Mouse (Mus musculus): ENCODE data around the gene Shtn1.

The Shtn1 gene

DNA sequence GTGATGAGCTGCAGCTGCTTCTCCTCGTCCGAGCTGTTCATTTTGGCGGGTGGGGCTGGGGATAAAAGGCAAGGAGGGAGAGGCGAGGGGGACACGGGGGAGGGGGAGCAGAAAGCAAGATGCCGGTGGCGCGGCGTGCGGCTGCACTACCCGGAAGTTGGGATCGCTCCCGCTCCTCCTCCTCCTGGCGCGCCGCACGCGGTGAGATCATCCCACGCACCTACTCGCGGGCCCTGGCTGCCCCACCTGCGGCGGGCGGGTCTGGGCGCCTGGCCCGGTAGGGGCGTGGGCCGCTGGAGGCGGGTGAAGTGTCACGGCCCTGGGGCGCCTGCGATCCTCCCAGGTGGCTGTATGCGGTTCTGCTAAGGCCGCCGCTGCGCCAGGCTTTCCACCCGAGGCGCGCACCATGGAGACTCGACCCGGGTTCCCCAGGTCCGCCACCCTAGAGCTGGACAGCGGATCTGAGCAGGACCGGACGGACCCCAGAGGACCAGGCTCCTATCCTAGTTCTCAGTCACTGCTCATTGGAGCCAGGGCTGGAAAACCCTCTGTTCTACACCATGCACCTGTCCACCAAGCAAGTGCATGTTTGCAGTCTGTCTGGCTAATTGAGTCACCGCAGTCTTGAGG is at the start of gene Shtn1:
Gene Shtn1, minus strand, starts transcription at position 629 of the 630 bp plus-strand sequence.
- DNase-seq, result peak; percentile 65

DNA sequence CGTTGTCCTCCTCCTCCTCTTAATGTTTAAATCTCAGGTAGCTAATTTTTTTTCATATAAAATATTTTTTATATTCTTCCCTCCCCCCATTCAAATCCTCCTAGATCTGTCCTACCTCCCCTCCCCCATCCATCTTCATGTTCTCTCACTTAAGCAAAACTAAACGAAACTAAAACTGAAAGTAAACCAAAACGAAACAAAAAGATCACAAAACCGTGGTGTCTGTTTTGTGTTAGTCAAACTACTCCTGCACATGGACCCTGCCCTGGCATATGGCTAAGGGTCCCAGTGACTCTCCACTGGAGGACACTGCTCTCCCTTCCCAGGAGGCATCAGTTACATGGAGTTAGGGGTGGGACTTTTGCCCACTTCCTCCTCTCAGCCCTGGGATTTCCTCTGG is 38.3 kb upstream of the Shtn1 start:
- no peak for DNase-seq

DNA sequence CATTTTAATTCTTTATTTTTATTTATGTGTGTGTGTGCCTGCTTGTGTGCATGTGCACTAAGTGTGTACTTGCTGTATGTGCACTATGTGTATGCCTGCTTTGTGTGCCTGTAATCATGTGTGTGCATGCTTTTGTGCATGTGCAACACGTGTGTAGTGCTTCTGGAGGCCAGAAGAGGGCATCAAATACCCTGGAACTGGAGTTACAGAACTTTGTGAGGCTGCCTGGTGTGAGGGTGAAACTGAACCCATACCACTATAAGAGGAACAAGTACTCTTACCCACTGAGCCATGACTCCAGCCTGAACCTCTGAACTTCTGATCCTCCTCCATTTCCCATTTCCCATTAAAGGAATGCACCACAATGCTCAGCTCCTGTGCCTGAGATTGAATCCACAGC is 34.0 kb upstream of the Shtn1 start:
- no peak for DNase-seq

DNA sequence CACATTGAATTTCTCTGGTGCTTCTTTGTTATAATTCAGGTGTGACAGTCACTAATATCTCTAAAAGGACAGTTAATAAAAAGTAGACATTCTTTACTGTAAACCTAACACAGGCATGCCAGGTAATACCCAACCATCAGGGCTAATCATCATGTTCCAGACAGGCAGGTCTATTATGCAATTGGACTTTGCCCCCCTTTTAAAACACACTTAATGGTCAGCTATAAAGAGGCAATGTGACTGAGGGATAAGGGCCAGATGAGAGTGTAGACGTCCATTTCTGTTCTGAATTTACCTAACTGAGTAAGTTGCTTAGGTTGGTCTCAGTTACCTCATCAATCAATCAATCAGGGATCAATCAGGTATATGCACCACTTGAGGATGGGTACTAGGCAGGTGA is 22.4 kb upstream of the Shtn1 start:
- DNase-seq, result no peak

DNA sequence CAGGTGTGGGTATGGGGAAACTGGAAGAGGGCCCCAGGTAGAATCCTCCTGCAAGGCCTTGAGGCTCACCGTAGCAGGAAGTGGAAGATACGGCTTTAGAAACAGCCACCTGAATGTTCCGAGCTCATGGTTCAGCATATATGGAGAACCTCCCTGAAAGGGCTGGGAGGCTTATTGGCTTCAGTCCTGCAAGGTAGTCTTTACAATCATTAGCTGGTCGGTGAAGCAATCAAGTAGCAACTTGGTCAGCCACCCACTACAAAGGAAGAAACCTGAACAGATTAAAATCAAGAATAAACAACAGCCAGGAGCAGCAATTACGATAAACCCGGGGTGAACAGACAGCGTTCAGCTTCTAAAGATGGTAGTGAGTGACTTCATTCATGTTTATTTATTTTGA is 16.4 kb upstream of the Shtn1 start:
- DNase-seq, result no peak

DNA sequence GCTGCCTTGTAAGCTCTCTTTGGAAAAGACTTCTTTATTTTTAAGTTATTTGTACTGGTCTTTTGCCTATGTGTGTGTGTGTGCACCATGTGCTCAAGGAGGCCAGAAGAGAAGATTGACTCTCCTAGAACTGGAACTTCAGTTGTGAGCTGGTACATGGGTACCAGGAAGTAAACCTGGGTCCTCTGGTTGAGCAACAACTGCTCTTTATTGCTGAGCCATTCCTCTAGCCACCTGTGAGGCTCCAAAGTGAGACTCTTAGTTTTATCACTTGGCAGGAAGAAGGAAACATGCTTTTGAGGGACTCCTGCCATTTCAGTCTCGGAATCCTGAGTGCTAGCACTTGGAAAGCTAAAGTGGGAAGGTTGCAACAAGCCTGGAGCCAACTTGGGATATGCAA is 14.4 kb upstream of the Shtn1 start:
- DNase-seq, result no peak

DNA sequence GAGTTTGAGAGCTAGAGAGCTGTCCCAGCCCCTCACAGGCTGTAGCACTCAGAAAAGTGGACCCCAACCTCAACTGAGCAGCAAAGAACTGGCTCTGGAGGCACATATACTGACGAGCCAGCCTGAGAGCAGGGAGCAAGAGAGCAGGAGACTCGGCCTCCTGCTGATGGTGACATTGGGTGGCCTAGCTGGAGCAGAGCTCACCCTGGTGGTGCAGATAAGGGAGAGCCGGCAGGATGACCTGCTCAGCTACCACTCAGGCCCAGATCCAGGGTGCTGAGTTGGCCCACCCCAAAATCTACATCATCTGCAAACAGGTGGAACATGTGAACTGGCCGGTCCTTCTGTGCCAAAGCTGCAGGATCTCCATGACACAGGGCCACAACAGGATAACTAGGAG is 8.4 kb upstream of the Shtn1 start:
- no peak for DNase-seq

DNA sequence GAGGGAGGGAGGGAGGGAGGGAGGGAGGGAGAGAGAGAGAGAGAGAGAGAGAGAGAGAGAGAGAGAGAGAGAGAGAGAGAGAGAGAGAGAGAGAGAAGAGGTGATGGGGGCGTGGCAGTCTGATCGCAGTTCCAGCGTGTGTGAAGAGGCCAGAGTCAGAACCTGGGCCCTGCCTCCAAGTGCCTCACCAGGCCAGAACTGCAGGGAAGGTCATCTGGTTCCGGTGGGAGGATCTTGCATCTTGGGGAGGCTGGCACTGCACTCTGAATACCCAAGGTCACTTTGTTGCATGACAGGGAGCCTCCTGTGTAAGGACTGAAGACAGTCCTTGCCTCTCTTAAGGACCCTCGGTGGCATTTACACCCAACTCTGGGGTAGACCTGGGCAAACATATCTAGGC is 231 bp upstream of the Shtn1 start:
- no peak for DNase-seq

DNA sequence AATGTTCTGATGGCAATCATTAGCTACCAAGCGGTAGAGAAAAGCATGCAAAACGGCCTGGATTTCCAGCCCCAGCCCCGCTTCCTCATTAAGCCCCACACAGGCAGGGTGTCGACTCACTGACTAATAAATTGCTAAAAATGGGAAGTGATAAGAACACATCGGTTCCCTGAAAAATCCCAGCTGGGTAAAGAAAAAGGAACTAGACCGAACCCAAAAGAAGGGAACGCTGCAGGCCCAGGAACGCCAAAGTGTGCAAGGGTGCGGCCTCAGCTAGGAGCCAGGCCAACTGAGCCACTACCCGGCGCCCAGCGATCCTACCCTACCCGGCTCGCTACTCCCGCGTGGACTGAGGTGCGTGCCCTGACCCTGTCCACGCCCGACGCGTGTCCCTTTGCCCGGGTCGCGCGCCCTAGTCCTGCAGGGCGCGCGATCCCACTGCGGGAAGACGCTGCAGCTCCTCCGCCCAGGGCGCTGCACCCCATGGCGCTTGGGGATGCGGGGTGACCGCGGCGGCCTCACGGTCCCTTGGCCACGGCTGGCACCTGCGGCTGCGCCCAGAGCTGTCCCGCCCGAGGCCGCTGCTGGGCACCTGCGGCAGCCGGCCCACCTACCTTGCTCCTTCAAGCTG is 944 bp downstream of the Shtn1 start:
- peak; percentile 24 for DNase-seq

DNA sequence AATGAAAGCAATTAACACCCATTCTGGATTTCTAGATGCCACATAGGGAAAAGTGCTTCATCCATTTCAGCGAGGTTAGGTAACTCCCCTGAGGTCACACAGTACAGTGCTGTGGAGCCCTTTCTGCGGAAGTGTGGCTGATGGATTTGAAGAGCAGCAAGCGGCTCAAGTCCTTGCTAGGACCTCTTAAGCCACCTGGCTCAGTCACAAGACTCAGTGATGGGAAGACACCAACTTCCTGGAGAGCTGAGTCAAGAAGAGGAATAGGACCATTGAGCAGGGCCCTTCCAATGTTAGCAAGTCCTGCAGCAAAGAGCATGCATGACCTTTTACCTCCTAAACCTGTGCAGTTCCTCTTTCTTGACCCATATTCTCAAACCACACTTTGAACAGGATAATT is 1.5 kb downstream of the Shtn1 start:
- no peak for DNase-seq

DNA sequence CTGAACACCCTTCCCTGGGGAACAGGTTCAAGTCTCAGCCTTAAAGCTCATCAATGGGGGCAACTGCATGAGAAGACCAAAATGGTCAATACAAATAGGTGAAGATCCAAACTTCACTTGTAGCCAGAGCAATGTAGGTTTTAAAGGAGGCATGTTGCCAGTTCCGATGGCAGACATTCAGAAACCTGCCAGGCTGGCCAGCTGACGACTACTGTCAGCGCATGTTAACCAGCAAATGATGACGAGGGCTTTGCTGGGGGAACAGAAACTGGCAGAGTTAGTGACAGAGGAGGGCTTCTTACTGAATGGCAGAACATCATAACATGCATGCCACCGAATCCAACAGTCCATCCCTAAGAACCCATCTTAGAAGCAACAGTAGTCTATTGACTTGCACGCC is 2.9 kb downstream of the Shtn1 start:
- DNase-seq, result no peak

DNA sequence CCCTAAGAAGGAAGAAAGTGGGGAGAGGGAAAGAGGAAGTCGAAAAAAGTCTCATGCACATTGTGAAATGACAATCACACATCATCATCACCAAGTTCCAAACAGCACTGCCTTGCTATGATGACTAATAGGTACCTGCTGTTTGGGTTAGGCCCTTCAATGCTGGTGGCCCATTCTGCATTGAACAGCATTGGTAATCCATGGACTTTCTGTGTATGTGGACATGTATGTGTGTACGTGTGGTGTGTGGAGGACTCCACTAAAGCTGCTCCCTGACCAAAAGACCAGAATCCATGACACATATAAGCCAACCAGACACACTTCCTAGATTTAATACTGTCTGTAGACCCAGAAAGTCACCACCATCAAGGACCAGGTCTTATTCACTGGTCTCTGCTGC is 3.9 kb downstream of the Shtn1 start:
- DNase-seq, result no peak

DNA sequence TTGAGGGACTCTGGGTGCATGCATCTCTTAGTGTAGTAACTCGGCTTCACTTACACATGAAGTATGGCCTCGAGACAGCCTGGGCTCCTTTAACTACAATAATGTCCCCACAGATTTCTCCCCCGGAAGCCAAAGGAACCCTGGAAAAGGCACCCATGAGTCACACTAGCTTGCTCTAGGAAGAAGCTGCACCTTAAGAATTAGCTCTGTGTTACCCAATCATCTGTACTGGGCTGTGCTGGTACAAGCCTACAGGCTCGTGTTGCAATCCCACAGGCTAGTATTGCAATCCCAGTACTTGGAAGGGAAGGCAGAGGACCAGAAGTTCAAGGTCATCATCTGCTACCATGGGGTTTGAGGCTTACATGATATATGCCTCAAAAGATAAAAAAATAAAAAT is 4.5 kb downstream of the Shtn1 start:
- no peak for DNase-seq

DNA sequence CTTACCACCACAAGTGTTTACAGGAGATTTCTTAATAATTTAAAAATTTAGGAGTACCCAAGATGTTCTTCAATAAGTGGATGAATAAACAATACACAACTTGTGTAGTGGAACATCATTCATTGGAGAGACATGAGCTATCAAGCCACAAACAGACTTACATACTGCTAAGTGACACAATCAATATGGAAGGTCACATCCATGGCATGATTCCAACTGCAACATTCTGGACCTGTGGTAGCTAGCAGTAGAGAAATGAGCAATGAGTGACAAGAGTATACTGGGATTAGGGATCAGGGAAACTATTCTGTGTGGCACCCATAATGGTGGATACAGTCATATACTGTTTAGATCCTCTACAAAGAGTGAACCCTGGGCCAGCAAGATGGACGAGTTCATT is 8.2 kb downstream of the Shtn1 start:
- no peak for DNase-seq

DNA sequence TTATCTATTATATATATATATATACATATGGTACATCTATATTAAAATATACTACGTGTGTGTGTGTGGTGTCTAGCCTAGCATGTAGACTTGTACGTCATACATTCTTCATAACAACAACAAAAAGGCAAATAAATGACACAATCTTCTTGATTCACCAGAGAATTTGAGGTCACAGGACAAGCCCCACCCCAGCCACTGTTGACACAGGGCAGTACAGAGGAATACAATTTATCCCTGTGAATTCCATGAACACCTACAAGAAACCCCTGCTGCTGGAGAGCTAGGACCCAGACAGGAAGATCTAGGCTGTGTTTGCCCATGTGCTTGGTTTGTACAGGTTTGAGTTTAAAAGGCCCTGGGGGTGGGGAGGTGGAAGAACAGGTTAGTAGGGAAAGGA is 9.2 kb downstream of the Shtn1 start:
- no peak for DNase-seq

DNA sequence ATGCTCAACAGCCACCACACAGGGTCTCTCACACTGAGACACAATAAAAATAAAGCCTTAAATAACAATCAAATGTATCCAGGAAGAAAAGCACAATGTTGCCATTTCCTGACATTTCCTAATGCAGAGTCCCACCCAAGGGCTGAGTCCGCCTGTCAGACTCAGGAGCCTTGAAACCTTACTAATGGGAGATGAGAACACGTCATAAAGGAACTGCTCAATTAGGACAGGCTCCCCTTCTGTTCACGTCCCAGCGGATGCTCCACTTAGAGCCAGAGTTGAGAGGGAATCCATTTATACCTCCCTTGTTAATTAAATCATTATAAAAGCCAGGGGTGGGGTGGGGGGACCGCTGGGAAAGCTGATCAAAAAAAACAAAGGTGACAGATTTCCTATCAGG is 9.8 kb downstream of the Shtn1 start:
- DNase-seq, result no peak

DNA sequence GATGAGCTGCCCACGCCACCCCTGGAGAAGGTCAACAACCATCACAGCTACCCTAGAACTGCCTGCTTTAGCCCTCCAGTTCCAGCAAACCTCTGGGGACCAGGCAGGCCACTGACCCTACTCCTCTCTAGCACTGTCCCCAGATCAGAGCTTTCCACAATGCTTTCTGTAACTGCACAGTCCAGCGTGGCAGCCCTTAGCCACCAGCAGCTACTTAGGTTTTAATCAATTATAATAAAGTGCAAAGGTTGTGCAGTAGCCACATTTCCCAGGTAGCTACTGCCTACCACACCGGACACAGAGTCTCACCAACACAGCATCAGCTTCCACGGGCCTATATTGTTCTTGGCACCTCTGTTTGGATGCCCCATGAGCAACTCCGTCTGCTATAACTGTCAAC is 11.3 kb downstream of the Shtn1 start:
- no peak for DNase-seq

DNA sequence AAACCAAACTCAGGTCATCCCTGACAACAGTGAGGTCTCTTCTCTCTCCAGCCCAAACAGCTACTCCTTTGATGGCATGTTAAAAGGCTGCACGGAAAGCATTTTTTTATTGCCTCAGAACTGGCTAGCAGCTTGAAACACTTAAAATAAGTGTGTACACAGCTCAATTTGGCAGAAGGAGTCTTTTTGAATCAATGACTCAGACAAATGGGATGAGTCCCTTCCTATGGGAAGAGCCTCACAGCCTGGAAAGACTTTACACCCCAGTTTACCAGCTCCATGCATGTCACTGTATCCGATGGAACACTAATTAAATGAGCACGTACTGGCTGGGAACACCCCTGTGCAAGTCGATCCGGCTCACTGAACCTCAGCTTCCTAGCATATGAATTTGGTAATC is 12.3 kb downstream of the Shtn1 start:
- no peak for DNase-seq

DNA sequence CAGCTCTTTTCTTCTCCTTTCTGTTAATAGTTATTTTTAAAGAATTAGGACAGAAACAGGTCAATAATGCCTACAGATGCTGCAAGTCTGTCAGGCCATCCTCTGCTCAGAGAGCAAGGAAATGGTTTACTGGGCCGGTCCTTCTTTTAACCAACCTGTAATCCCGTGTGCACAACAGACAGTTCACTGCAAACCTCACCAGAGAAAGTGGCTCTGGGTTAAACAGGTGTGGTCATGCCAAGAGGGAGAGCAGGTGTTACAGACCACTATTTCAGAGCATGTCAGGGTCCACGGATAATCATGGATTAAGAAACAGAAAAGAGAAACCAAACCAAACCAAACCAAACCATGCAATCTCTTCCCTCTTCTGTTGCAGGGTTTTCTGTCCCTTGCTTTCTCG is 17.8 kb downstream of the Shtn1 start:
- DNase-seq, result no peak

DNA sequence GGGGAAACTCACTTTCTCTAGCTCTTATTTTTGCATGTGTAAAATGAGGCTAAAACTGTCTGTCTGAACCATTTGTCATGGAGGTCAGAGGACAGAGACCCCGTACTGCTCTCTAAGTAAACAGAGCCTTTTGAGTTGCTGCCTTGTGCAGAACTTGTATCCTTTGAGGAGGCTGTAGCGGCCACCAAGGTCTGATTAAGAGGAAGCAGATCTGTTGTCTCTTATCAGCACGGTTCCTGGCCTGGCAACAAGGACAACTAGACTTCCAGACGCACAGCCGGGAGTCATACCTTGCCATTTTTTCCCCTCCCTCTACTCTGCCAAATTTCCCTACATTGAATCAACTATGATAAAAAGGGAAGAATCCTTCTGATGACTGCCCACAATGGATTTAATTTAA is 18.5 kb downstream of the Shtn1 start:
- DNase-seq, result no peak

DNA sequence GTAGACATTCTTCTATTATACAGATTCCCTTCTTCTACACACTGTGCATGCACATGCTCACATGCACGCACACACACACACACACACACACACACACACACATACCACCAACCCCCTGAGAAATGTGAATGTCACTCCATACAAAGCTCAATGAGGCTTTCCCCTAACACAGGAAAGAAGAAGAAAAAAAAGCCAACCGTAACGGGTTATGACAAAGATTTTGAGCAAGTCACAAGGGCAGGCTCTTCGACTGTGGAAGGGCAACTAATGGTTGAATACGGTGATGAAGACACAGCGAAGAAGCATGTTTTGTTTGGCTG is 21.3 kb downstream of the Shtn1 start:
- DNase-seq, result no peak

DNA sequence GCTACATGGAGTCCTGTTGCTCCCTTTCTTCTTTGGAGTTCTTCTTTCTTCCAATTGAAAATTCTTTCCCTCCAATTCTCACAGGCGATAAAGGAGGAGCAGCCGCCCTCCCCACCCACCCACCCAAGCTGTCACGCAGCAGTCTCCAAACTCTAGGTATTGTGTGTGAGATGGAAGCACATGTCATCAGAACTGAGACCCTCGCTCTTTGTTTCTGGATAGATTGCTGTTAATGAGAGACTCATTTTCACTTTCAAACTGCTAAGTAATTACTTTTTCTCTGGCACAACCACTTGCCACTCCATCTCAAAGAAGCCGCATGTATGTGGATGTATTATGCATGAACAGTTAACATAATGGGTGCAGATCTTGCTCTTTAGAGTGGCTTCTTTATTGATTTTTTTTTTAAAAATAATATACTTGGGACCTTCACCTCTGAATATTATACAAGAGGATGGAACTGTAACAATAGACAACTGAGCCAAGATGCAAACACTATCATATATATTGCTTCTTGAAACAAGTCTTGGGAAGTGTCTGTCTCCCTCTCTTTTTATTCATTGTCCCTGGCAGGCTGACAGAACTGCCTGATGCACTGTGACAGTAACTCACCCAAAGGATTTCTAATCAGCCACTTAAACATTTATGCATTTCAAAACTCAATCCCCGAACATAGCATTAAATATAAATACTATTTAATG is 21.8 kb downstream of the Shtn1 start:
- no peak for DNase-seq

DNA sequence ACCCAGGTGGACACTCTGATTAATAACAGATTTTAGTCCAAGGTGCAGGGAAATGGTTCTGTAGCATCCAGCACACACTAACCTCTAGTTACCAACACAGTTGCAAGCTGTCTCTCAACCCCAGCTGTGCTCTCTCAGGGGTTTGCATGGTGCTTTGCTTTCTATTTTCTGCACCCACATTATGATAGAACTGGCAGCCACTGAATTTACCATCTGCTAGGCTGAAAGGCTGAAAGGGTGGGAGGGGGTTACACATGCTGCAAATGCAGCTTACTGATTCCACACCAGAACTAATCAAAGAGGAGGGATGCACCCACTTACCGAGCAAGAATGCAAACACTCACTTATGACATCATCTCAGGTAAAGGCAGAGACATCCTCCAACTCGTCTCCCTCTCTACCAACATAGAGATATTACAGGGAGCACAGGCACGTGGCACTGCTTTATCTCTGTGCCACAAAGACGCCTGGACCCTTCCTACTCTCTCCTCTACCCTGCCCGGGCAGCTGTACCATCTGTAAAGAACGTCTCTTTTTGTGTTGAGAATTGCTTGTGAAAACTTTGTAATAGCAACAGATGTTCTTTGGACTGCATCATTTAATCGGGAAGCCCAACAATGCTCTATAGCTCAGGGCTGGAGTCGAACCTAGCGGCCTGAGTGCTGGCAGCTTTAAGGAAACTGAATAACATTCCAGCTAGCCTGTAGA is 23.0 kb downstream of the Shtn1 start:
- DNase-seq, result no peak

DNA sequence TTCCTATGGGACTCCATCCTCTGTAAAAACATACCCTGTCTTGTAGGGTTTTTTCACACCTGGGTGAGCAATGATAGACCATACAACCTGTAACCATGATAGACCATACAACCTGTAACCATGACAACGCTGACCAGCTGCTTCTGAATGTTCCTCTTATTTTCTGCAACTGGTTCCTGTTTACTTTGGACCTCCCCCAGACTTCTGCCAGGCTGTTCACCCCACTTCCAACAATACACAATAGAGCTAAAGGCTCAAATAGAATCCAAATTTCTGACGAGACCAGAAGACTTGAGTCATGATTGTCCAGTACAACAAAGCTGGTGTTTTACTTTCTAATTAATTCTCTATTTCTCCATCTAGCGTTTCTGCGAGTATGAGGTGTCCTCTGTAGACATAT is 23.8 kb downstream of the Shtn1 start:
- no peak for DNase-seq
